Mouse (Mus musculus): ENCODE measurements around the gene Tgfb2. TPM values are rescaled to one million over a fixed set of nuclear protein-coding genes. Genes with fewer than 3 reads are reported as not detected.

The Tgfb2 gene
- polyA plus RNA-seq, 1 experiment from 2014 or later: 25.6 TPM

- no peak overlapping the region for H3K27ac ChIP-seq (replicated peaks)
- no peak overlapping the region for H3K4me3 ChIP-seq
- H3K4me1 ChIP-seq: 0 out of 2 replicates have a peak, but pooled peaks cover 2% of the 10 kb centered on the region
- no peaks in the 10 kb centered on the region for H3K27me3 ChIP-seq (replicated peaks; ENCODE audit: low read depth, poor library complexity, severe bottlenecking)
- peaks cover 59% of the 10 kb centered on the region for H3K36me3 ChIP-seq (replicated peaks)
- H3K9me3 ChIP-seq: no peaks in the 10 kb centered on the region
- DNase-seq (ENCODE audit: low spot score): no peak
- 91% methylated on average over 5 of the region's 5 CpGs for WGBS
These were observed 13.1 kb upstream of the Tgfb2 start for GRCm38 (mm10) chr1:186718881-186719280.

GRCm38 (mm10) chr1:186714980-186715896 lies 9.4 kb upstream of the Tgfb2 start:
- Histone ChIP-seq H3K9me3 (no peaks in the 10 kb centered on the region), H3K27me3 (replicated peaks; ENCODE audit: low read depth, poor library complexity, severe bottlenecking) (no peaks in the 10 kb centered on the region), H3K4me3 (no peak overlapping the region), H3K36me3 (replicated peaks) (peaks cover 47% of the 10 kb centered on the region), H3K4me1 (no peaks in the 10 kb centered on the region; the same call in 1 of the 2 replicates), H3K27ac (replicated peaks) (no peak overlapping the region)
- DNase-seq (ENCODE audit: low spot score): no peak
- WGBS: 85% methylated on average over 17 of the region's 17 CpGs

DNA sequence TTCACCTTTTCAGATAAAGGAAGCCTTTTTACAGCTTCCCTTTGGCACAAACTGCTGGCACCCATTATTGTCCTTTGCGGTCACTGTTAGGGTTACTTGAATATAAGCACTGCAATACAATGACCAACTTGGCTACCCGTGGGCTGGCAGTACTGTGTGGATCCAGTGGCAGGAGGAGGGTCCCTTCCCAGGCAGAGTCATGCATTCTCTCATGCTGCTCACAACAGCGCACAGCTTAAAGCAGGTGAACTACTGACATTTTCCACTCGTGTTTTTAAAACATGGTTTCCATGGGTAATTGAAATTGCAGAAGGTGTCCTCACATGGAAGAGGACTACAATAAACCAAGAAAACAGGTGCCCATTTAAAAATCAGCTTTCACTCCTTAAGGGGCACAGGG lies 8.4 kb upstream of the Tgfb2 start:
- WGBS: 85% methylated on average over 4 of the region's 4 CpGs
- H3K27me3 ChIP-seq (replicated peaks; ENCODE audit: low read depth, poor library complexity, severe bottlenecking): no peaks in the 10 kb centered on the region

GRCm38 (mm10) chr1:186712802-186713471 lies 7.1 kb upstream of the Tgfb2 start:
- H3K9me3 ChIP-seq: no peaks in the 10 kb centered on the region
- WGBS: 3% methylated on average over 3 of the region's 3 CpGs
- H3K4me3 ChIP-seq: no peak overlapping the region
- H3K27me3 ChIP-seq (replicated peaks; ENCODE audit: low read depth, poor library complexity, severe bottlenecking): no peaks in the 10 kb centered on the region
- H3K27ac ChIP-seq (replicated peaks): no peak overlapping the region
- DNase-seq (ENCODE audit: low spot score): peak; percentile 42
- no peaks in the 10 kb centered on the region; the same call in 1 of the 2 replicates for H3K4me1 ChIP-seq
- peaks cover 26% of the 10 kb centered on the region for H3K36me3 ChIP-seq (replicated peaks)

More for the DNA sequence above, 8.4 kb upstream of the Tgfb2 start:
- H3K9me3 ChIP-seq: no peaks in the 10 kb centered on the region
- no peak overlapping the region for H3K27ac ChIP-seq (replicated peaks)
- H3K36me3 ChIP-seq (replicated peaks): peaks cover 37% of the 10 kb centered on the region
- H3K4me1 ChIP-seq: no peaks in the 10 kb centered on the region; the same call in 1 of the 2 replicates
- H3K4me3 ChIP-seq: no peak overlapping the region
- no peak for DNase-seq (ENCODE audit: low spot score)

- H3K4me1 ChIP-seq: peaks cover 36% of the 10 kb centered on the region
- WGBS: under 1% methylated on average over 65 of the region's 65 CpGs
- no peaks in the 10 kb centered on the region for H3K9me3 ChIP-seq
These were observed 430 bp downstream of the Tgfb2 start for GRCm38 (mm10) chr1:186705203-186705914.

DNA sequence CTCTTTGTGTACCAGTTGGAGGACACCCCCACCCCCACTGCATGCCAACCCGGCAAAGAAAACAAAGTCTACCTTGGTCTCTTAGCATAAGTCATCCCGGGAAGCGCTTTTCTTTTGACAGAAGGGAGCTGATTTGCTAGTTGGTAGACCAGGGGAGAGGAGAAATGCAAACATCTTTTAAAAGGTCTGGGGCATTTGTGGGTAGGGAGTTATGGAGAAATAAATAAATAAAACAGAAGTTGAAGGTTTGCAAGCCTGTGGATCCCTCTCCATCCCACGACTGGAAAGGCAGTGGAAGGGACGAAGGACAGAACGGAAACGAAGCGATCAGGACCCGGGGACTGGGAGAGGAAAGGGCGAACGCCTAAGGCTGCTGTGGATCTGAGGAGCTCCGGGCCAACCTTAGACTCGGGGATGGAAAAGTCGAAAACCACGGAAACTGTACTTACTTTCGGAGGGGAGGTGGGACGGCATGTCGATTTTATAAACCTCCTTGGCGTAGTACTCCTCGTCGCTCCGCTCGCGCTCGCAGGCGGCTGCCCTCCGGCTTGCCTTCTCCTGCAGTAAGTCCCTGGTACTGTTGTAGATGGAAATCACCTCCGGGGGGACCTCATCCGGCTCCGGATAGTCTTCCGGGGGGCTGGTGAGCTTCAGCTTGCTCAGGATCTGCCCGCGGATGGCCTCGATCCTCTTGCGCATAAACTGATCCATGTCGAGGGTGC lies 1.6 kb downstream of the Tgfb2 start:
- H3K4me1 ChIP-seq: peaks cover 36% of the 10 kb centered on the region
- H3K9me3 ChIP-seq: no peaks in the 10 kb centered on the region
- H3K27me3 ChIP-seq (replicated peaks; ENCODE audit: low read depth, poor library complexity, severe bottlenecking): peaks cover 25% of the 10 kb centered on the region
- under 1% methylated on average over 36 of the region's 36 CpGs for WGBS
- no peaks in the 10 kb centered on the region for H3K36me3 ChIP-seq (replicated peaks)
- DNase-seq (ENCODE audit: low spot score): peak; percentile 64
- peak overlapping the region; percentile 72 for H3K4me3 ChIP-seq
- peak overlapping the region; percentile 90 for H3K27ac ChIP-seq (replicated peaks)

More at GRCm38 (mm10) chr1:186705203-186705914, 430 bp downstream of the Tgfb2 start:
- peaks cover 25% of the 10 kb centered on the region for H3K27me3 ChIP-seq (replicated peaks; ENCODE audit: low read depth, poor library complexity, severe bottlenecking)
- no peaks in the 10 kb centered on the region for H3K36me3 ChIP-seq (replicated peaks)
- peak; percentile 81 for DNase-seq (ENCODE audit: low spot score)
- peak overlapping the region; percentile 90 for H3K27ac ChIP-seq (replicated peaks)
- H3K4me3 ChIP-seq: peak overlapping the region; percentile 72

GRCm38 (mm10) chr1:186703256-186703979 lies 2.4 kb downstream of the Tgfb2 start:
- peaks cover 25% of the 10 kb centered on the region for H3K27me3 ChIP-seq (replicated peaks; ENCODE audit: low read depth, poor library complexity, severe bottlenecking)
- H3K4me3 ChIP-seq: peak overlapping the region; percentile 72
- H3K4me1 ChIP-seq: peaks cover 36% of the 10 kb centered on the region
- DNase-seq (ENCODE audit: low spot score): peak; percentile 39
- H3K27ac ChIP-seq (replicated peaks): peak overlapping the region; percentile 90
- peaks cover 7% of the 10 kb centered on the region; the same call in 1 of the 2 replicates for H3K36me3 ChIP-seq (replicated peaks)
- no peaks in the 10 kb centered on the region for H3K9me3 ChIP-seq
- 1% methylated on average over 15 of the region's 15 CpGs for whole genome bisulfite sequencing

- 19% methylated on average over 15 of the region's 15 CpGs for WGBS
- no peak for DNase-seq (ENCODE audit: low spot score)
- peak overlapping the region; percentile 62 for H3K27ac ChIP-seq (replicated peaks)
- peak overlapping the region; percentile 72 for H3K4me3 ChIP-seq
- H3K9me3 ChIP-seq: no peaks in the 10 kb centered on the region
- H3K36me3 ChIP-seq (replicated peaks): peaks cover 11% of the 10 kb centered on the region; the same call in 1 of the 2 replicates
- H3K4me1 ChIP-seq: peaks cover 36% of the 10 kb centered on the region
- peaks cover 22% of the 10 kb centered on the region for H3K27me3 ChIP-seq (replicated peaks; ENCODE audit: low read depth, poor library complexity, severe bottlenecking)
These were observed 3.2 kb downstream of the Tgfb2 start for GRCm38 (mm10) chr1:186702391-186703255.

DNA sequence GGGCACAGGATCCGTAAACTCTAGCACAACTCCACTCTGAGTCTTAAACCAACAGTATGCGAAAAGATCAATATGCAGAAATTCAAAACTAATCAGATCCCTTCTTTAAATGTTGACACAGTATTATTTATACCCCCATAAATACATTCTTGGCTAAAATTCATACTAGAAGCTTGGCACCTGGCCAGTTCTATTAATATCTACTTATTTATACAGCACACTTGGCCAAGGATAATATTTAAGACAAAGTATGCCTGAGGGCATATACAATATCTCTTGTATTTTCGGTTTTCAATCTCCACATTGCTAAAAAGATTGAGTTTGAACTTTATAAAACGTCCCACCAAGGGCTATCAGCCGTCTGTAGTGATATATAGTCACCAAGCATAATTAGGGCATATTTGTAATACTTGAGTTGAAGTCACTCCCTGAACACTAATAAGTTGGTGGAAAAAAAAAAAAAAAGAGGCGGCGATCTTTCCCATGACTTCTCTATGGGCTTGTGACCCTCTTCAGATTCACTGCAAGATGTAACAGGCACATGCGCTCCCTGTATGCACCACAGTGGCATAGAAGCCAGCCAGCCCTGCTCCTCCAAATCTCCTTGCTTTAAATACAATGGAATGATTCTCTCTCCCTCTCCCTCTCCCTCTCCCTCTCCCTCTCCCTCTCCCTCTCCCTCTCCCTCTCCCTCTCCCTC lies 4.4 kb downstream of the Tgfb2 start:
- no peak for DNase-seq (ENCODE audit: low spot score)
- H3K9me3 ChIP-seq: no peaks in the 10 kb centered on the region
- peaks cover 12% of the 10 kb centered on the region for H3K27me3 ChIP-seq (replicated peaks; ENCODE audit: low read depth, poor library complexity, severe bottlenecking)
- H3K4me3 ChIP-seq: no peak overlapping the region; the same call in 1 of the 2 replicates
- 73% methylated on average over 8 of the region's 8 CpGs for WGBS
- peaks cover 14% of the 10 kb centered on the region; the same call in 1 of the 2 replicates for H3K36me3 ChIP-seq (replicated peaks)
- H3K4me1 ChIP-seq: peaks cover 33% of the 10 kb centered on the region
- no peak overlapping the region for H3K27ac ChIP-seq (replicated peaks)

DNA sequence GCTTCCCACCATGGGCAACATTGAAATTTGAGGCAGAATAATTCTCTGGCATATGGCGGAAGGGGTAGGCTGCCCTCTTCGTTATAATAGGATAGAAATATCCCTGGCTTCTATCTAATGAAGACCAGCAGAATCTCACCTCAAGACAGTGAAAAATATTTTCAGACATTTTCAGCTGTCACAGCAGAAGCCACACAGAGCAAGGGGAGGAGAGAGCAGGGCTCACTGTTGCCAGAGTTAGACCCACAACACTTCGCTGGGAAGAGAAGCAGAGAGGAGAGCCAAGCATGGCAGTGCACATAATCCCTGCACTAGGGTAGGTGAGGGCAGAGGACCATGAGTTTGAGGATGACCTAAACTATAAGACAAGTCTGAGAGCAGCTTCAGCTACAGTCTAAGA lies 5.3 kb downstream of the Tgfb2 start:
- Histone ChIP-seq H3K4me3 (no peak overlapping the region; the same call in 1 of the 2 replicates), H3K36me3 (replicated peaks) (peaks cover 18% of the 10 kb centered on the region; the same call in 1 of the 2 replicates), H3K27ac (replicated peaks) (no peak overlapping the region), H3K27me3 (replicated peaks; ENCODE audit: low read depth, poor library complexity, severe bottlenecking) (peaks cover 6% of the 10 kb centered on the region), H3K9me3 (no peaks in the 10 kb centered on the region), H3K4me1 (peaks cover 24% of the 10 kb centered on the region)
- WGBS: 87% methylated on average over 3 of the region's 3 CpGs
- DNase-seq (ENCODE audit: low spot score): no peak
